ENCODE assay signal across 7 mouse cellular contexts in the genomic region with DNA sequence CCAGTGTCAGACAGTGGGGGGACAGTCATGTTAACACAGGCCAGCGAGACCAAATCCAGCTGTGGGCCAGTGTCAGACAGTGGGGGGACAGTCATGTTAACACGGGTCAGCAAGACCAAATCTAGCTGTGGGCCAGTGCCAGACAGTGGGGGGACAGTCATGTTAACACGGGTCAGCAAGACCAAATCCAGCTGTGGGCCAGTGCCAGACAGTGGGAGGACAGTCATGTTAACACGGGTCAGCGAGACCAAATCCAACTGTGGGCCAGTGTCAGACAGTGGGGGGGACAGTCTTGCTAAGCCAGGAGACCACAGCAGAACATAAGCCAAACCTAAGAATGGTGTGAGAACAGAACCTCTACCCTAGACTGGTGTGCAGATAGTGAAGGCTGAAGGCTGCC. TPM values are rescaled to one million over a fixed set of nuclear protein-coding genes. Genes with fewer than 3 reads are reported as not detected.
DNase-seq lines count a peak whose midpoint lies in the region; ATAC-seq and TF ChIP-seq lines count a peak whose summit lies in the region.
"Not testable (repeated sequence)": the region's sequence is repeated elsewhere in the genome, so short reads cannot be mapped to it uniquely, and the experiment has no call there.

No protein-coding gene starts in this region.

- not testable (repeated sequence) for H3K4me3 ChIP-seq in cortical plate, adult 2 months (ENCODE audit: insufficient read depth, low read length); heart, adult 2 months; hindbrain, embryonic 11.5 days (ENCODE audit: low read depth, low read length); kidney, adult 2 months (ENCODE audit: insufficient read depth, low read depth, low read length); limb, embryonic 12.5 days (replicated peaks); lung, embryonic 14.5 days (ENCODE audit: low read depth, low read length); neural tube, embryonic 13.5 days

- H3K36me3 ChIP-seq in heart, adult 2 months (ENCODE audit: control insufficient read depth, insufficient read depth, low read length): peaks cover 24% of the 10 kb centered on the region; the same call in 1 of the 2 replicates
- H3K36me3 ChIP-seq in hindbrain, embryonic 11.5 days (ENCODE audit: control insufficient read depth, insufficient read depth, low read length); kidney, adult 2 months (ENCODE audit: control insufficient read depth, insufficient read depth, low read length): not testable (repeated sequence)
- H3K36me3 ChIP-seq in limb, embryonic 12.5 days: peaks cover 63% of the 10 kb centered on the region
- peaks cover 35% of the 10 kb centered on the region for H3K36me3 ChIP-seq in lung, embryonic 14.5 days (ENCODE audit: insufficient read depth)
- H3K36me3 ChIP-seq in neural tube, embryonic 13.5 days: peaks cover 56% of the 10 kb centered on the region

- not testable (repeated sequence) for ATAC-seq in hindbrain, embryonic 11.5 days (ENCODE audit: low FRiP score); limb, embryonic 12.5 days (ENCODE audit: insufficient number of reproducible peaks, insufficient read depth, low FRiP score, low TSS enrichment, low read depth); lung, embryonic 14.5 days (ENCODE audit: insufficient read depth); neural tube, embryonic 13.5 days (ENCODE audit: low read depth)

- not testable (repeated sequence) for TF ChIP-seq EP300 in heart, adult 2 months (IDR thresholded peaks at IDR 0.05; ENCODE audit: insufficient read depth, low read depth, low read length)

- not testable (repeated sequence) for H3K9me3 ChIP-seq in hindbrain, embryonic 11.5 days (ENCODE audit: control insufficient read depth, low read length); limb, embryonic 12.5 days; lung, embryonic 14.5 days (ENCODE audit: low read depth, low read length); neural tube, embryonic 13.5 days

- TF ChIP-seq POLR2A in cortical plate, adult 2 months (IDR thresholded peaks at IDR 0.05; ENCODE audit: extremely low read depth, insufficient read depth, low read length); heart, adult 2 months (IDR thresholded peaks at IDR 0.05; ENCODE audit: insufficient read depth, low read depth, low read length); kidney, adult 2 months (IDR thresholded peaks at IDR 0.05; ENCODE audit: low read depth, low read length): not testable (repeated sequence)

- intact Hi-C loops in heart, adult 2 months (cut with DNase I): loop anchor here (2.0 kb wide), 1 partner anchor 18 kb away; no protein-coding TSS in a partner anchor

- H3K4me2 ChIP-seq in hindbrain, embryonic 11.5 days (replicated peaks; ENCODE audit: low read depth, low read length); limb, embryonic 12.5 days; lung, embryonic 14.5 days; neural tube, embryonic 13.5 days: not testable (repeated sequence)

- 21% methylated on average over 5 of the region's 5 CpGs for WGBS in heart, adult 2 months
- WGBS in hindbrain, embryonic 11.5 days: 85% methylated on average over 5 of the region's 5 CpGs
- 38% methylated on average over 5 of the region's 5 CpGs for WGBS in kidney, adult 2 months
- WGBS in limb, embryonic 12.5 days: 73% methylated on average over 5 of the region's 5 CpGs
- 58% methylated on average over 5 of the region's 5 CpGs for WGBS in lung, embryonic 14.5 days
- WGBS in neural tube, embryonic 13.5 days: 77% methylated on average over 5 of the region's 5 CpGs

- H3K79me2 ChIP-seq in heart, adult 2 months (replicated peaks; ENCODE audit: control insufficient read depth, insufficient read depth, low read length): not testable (repeated sequence)

- peaks cover 17% of the 10 kb centered on the region for H3K4me1 ChIP-seq in cortical plate, adult 2 months (ENCODE audit: control insufficient read depth, insufficient read depth, low read length)
- H3K4me1 ChIP-seq in heart, adult 2 months (ENCODE audit: control insufficient read depth, insufficient read depth, low read length): peaks cover 69% of the 10 kb centered on the region
- H3K4me1 ChIP-seq in hindbrain, embryonic 11.5 days (replicated peaks; ENCODE audit: control insufficient read depth, insufficient read depth, low read length); limb, embryonic 12.5 days (replicated peaks); lung, embryonic 14.5 days (ENCODE audit: insufficient read depth): not testable (repeated sequence)
- H3K4me1 ChIP-seq in kidney, adult 2 months (ENCODE audit: control insufficient read depth, insufficient read depth, low read length): peaks cover 26% of the 10 kb centered on the region; the same call in 1 of the 2 replicates
- H3K4me1 ChIP-seq in neural tube, embryonic 13.5 days (replicated peaks): peaks cover 43% of the 10 kb centered on the region; the same call in 1 of the 2 replicates

- TF ChIP-seq CTCF in cortical plate, adult 2 months (IDR thresholded peaks at IDR 0.05; ENCODE audit: extremely low read depth, insufficient read depth, low read length); heart, adult 2 months (IDR thresholded peaks at IDR 0.05); kidney, adult 2 months (conservative IDR thresholded peaks at IDR 0.05; ENCODE audit: insufficient read depth, insufficient read length, low read depth, low read length); lung, embryonic 14.5 days (IDR thresholded peaks at IDR 0.05; ENCODE audit: low read depth): not testable (repeated sequence)

- H3K9ac ChIP-seq in heart, adult 2 months (ENCODE audit: low read depth, low read length); lung, embryonic 14.5 days; neural tube, embryonic 13.5 days: not testable (repeated sequence)
- peak overlapping the region; percentile 15; the same call in 1 of the 2 replicates for H3K9ac ChIP-seq in hindbrain, embryonic 11.5 days (ENCODE audit: low read depth, low read length)
- H3K9ac ChIP-seq in limb, embryonic 12.5 days (replicated peaks): 0 out of 2 replicates have a peak overlapping the region, but pooled peaks have one; percentile 8

- H3K27me3 ChIP-seq in heart, adult 2 months (ENCODE audit: control insufficient read depth, insufficient read depth, low read length); hindbrain, embryonic 11.5 days (ENCODE audit: control insufficient read depth, insufficient read depth, low read length); kidney, adult 2 months (replicated peaks; ENCODE audit: control insufficient read depth, insufficient read depth, low read length); limb, embryonic 12.5 days; lung, embryonic 14.5 days (ENCODE audit: insufficient read depth, low read length); neural tube, embryonic 13.5 days: not testable (repeated sequence)

- H3K27ac ChIP-seq in cortical plate, adult 2 months (ENCODE audit: insufficient read depth, low read length): peak overlapping the region; percentile 78; the same call in 1 of the 2 replicates
- H3K27ac ChIP-seq in heart, adult 2 months: peak overlapping the region; percentile 90
- not testable (repeated sequence) for H3K27ac ChIP-seq in hindbrain, embryonic 11.5 days (ENCODE audit: low read depth, low read length)
- H3K27ac ChIP-seq in kidney, adult 2 months (ENCODE audit: insufficient read depth, low read depth, low read length): peak overlapping the region; percentile 85
- H3K27ac ChIP-seq in limb, embryonic 12.5 days: peak overlapping the region; percentile 73
- H3K27ac ChIP-seq in lung, embryonic 14.5 days (ENCODE audit: low read depth): peak overlapping the region; percentile 70
- H3K27ac ChIP-seq in neural tube, embryonic 13.5 days (replicated peaks): peak overlapping the region; percentile 67

- not testable (repeated sequence) for DNase-seq in heart, adult 2 months; hindbrain, embryonic 11.5 days (ENCODE audit: low spot score); lung, embryonic 14.5 days
- DNase-seq in kidney, adult 2 months: peak; percentile 39

RNA-seq across cellular contexts. Expression of a gene that starts 29.5 kb away (rescaled TPM):
- polyA plus RNA-seq in cortical plate, adult 2 months (2012; rRNA removed): 49.5 and 52.0 TPM in 2 replicates
- total RNA-seq in heart, adult 2 months (2021): 10 to 100 TPM; 72.4 to 77.6 TPM
- polyA plus RNA-seq in heart, adult 2 months (2012; rRNA removed): 44.5 and 64.2 TPM in 2 replicates
- polyA plus RNA-seq in hindbrain, embryonic 11.5 days (2014; fragmentation: Nextera tagmentation; extraction: Ambion mirVana): 26.9 and 29.5 TPM in 2 replicates
- polyA plus RNA-seq in kidney, adult 2 months (2012; rRNA removed): 17.0 and 17.6 TPM in 2 replicates
- 34.7 and 37.6 TPM in 2 replicates for polyA plus RNA-seq in limb, embryonic 12.5 days (2016; fragmentation: Nextera tagmentation; extraction: Ambion mirVana)
- polyA plus RNA-seq in lung, embryonic 14.5 days (2014; fragmentation: Nextera tagmentation; extraction: Ambion mirVana): 33.7 and 36.7 TPM in 2 replicates
- polyA plus RNA-seq in neural tube, embryonic 13.5 days (2015; fragmentation: Nextera tagmentation; extraction: Ambion mirVana): 35.4 and 35.9 TPM in 2 replicates

RNA-seq across cellular contexts. Expression of a gene that starts 50.1 kb away (rescaled TPM):
- polyA plus RNA-seq in cortical plate, adult 2 months (2012; rRNA removed): 11.2 and 12.3 TPM in 2 replicates
- total RNA-seq in heart, adult 2 months (2021): 1 to 10 TPM; 6.7 to 7.3 TPM
- polyA plus RNA-seq in heart, adult 2 months (2012; rRNA removed): 4.3 and 6.9 TPM in 2 replicates
- 14.1 and 14.6 TPM in 2 replicates for polyA plus RNA-seq in hindbrain, embryonic 11.5 days (2014; fragmentation: Nextera tagmentation; extraction: Ambion mirVana)
- 6.5 and 7.1 TPM in 2 replicates for polyA plus RNA-seq in kidney, adult 2 months (2012; rRNA removed)
- polyA plus RNA-seq in limb, embryonic 12.5 days (2016; fragmentation: Nextera tagmentation; extraction: Ambion mirVana): 14.7 and 16.4 TPM in 2 replicates
- 16.1 and 19.5 TPM in 2 replicates for polyA plus RNA-seq in lung, embryonic 14.5 days (2014; fragmentation: Nextera tagmentation; extraction: Ambion mirVana)
- polyA plus RNA-seq in neural tube, embryonic 13.5 days (2015; fragmentation: Nextera tagmentation; extraction: Ambion mirVana): 12.5 and 13.4 TPM in 2 replicates

RNA-seq across cellular contexts. Expression of a gene that starts 50.8 kb away (rescaled TPM):
- 5.8 and 6.2 TPM in 2 replicates for polyA plus RNA-seq in cortical plate, adult 2 months (2012; rRNA removed)
- total RNA-seq in heart, adult 2 months (2021): 1 to 10 TPM in 1 of 2 experiments, under 1 TPM in 1; 0.96 to 1.0 TPM
- 0.96 and 0.97 TPM in 2 replicates for polyA plus RNA-seq in heart, adult 2 months (2012; rRNA removed)
- polyA plus RNA-seq in hindbrain, embryonic 11.5 days (2014; fragmentation: Nextera tagmentation; extraction: Ambion mirVana): 0.56 and 1.1 TPM in 2 replicates
- polyA plus RNA-seq in kidney, adult 2 months (2012; rRNA removed): 6.2 and 6.3 TPM in 2 replicates
- polyA plus RNA-seq in limb, embryonic 12.5 days (2016; fragmentation: Nextera tagmentation; extraction: Ambion mirVana): 0.66 and 0.91 TPM in 2 replicates
- 0.34 and 0.42 TPM in 2 replicates for polyA plus RNA-seq in lung, embryonic 14.5 days (2014; fragmentation: Nextera tagmentation; extraction: Ambion mirVana)
- polyA plus RNA-seq in neural tube, embryonic 13.5 days (2015; fragmentation: Nextera tagmentation; extraction: Ambion mirVana): 3.1 and 3.8 TPM in 2 replicates
